Mouse (Mus musculus) limb, embryonic 12.5 days (tissue): ENCODE results near the gene Cdc45. TPM values are rescaled to one million over a fixed set of nuclear protein-coding genes. Genes with fewer than 3 reads are reported as not detected.

Experiments
- ATAC-seq: fragments of 200-750 bp; cut with Nextera tagmentation; 2 replicates; pipeline ENCODE4 v1.8.0; 2017; ENCODE audit warnings: low read depth, moderate TSS enrichment; ENCODE audit not compliant: insufficient number of reproducible peaks, insufficient read depth, low FRiP score, low TSS enrichment
- H3K27ac ChIP-seq: fragments of 300-500 bp; sonication (generic); 2 replicates; pipeline ENCODE4 v1.5.1; 2016; ENCODE audit warnings: mild to moderate bottlenecking, moderate library complexity
- H3K27me3 ChIP-seq: fragments of 300-500 bp; sonication (generic); 2 replicates; pipeline ENCODE4 v1.6.1; 2016; ENCODE audit warnings: mild to moderate bottlenecking, moderate library complexity
- H3K36me3 ChIP-seq: fragments of 300-500 bp; sonication (generic); 2 replicates; pipeline ENCODE4 v1.6.1; 2016; ENCODE audit warnings: mild to moderate bottlenecking, moderate library complexity
- H3K4me1 ChIP-seq: fragments of 300-500 bp; sonication (generic); replicated peaks from 2 replicates; pipeline ENCODE4 v1.6.1; 2016
- H3K4me2 ChIP-seq: fragments of 300-500 bp; sonication (generic); 2 replicates; pipeline ENCODE4 v1.6.1; 2016; ENCODE audit warnings: mild to moderate bottlenecking, moderate library complexity
- H3K4me3 ChIP-seq: fragments of 300-500 bp; sonication (generic); replicated peaks from 2 replicates; pipeline ENCODE4 v1.5.1; 2016; ENCODE audit warnings: mild to moderate bottlenecking
- H3K9ac ChIP-seq: fragments of 300-500 bp; sonication (generic); replicated peaks from 2 replicates; pipeline ENCODE4 v1.6.1; 2016; ENCODE audit warnings: mild to moderate bottlenecking, moderate library complexity
- H3K9me3 ChIP-seq: fragments of 300-500 bp; sonication (generic); 2 replicates; pipeline ENCODE4 v1.6.1; 2016; ENCODE audit warnings: mild to moderate bottlenecking, moderate library complexity
- WGBS: fragments of 180-500 bp; shearing (Covaris S2); methylation state at CpG from one replicate; pipeline ENCODE4 v1.1.7; 2016; 5-methylcytosine and 5-hydroxymethylcytosine counted together
- polyA plus RNA-seq: library from polyadenylated mRNA; unstranded; fragments of >200 nt; fragmentation: Nextera tagmentation; extraction: Ambion mirVana; gene quantifications from 2 replicates; pipeline ENCODE4 v1.2.1, GENCODE M21; 2016

Gene Cdc45
- polyA plus RNA-seq, 1 experiment from 2014 or later = 64.2 TPM

- WGBS = 95% methylated on average over 3 of the region's 3 CpGs
- Histone ChIP-seq H3K4me3 (no peak overlapping the region), H3K27me3 (no peaks in the 10 kb centered on the region), H3K9me3 (no peaks in the 10 kb centered on the region), H3K36me3 (peaks cover 99% of the 10 kb centered on the region), H3K4me1 (no peaks in the 10 kb centered on the region), H3K27ac (no peak overlapping the region), H3K9ac (no peak overlapping the region), H3K4me2 (no peak overlapping the region)
- no peak for ATAC-seq
Measured at GRCm38 (mm10) chr16:18828630-18829029, 16.8 kb upstream of the Cdc45 start.

GRCm38 (mm10) chr16:18822925-18823324, 11.1 kb upstream of the Cdc45 start:
- Histone ChIP-seq H3K27ac (no peak overlapping the region), H3K27me3 (no peaks in the 10 kb centered on the region), H3K36me3 (peaks cover 100% of the 10 kb centered on the region), H3K4me1 (no peaks in the 10 kb centered on the region), H3K4me3 (no peak overlapping the region), H3K9ac (no peak overlapping the region), H3K9me3 (no peaks in the 10 kb centered on the region), H3K4me2 (no peak overlapping the region)
- 81% methylated on average over 4 of the region's 4 CpGs for WGBS
- no peak for ATAC-seq

- no peaks in the 10 kb centered on the region for H3K9me3 ChIP-seq
- H3K27me3 ChIP-seq = no peaks in the 10 kb centered on the region
- whole genome bisulfite sequencing = 89% methylated on average over 1 of the region's 1 CpGs
- H3K4me2 ChIP-seq = no peak overlapping the region
- ATAC-seq = no peak
- H3K4me1 ChIP-seq = no peaks in the 10 kb centered on the region
- H3K36me3 ChIP-seq = peaks cover 100% of the 10 kb centered on the region
- H3K4me3 ChIP-seq = no peak overlapping the region
- no peak overlapping the region for H3K9ac ChIP-seq
- H3K27ac ChIP-seq = no peak overlapping the region
Measured at GRCm38 (mm10) chr16:18822356-18822755, 10.6 kb upstream of the Cdc45 start.

GRCm38 (mm10) chr16:18812385-18812910, 661 bp upstream of the Cdc45 start:
- Histone ChIP-seq H3K27ac (peak overlapping the region; percentile 82), H3K4me1 (peaks cover 20% of the 10 kb centered on the region), H3K4me2 (peak overlapping the region; percentile 81), H3K36me3 (peaks cover 52% of the 10 kb centered on the region), H3K9ac (peak overlapping the region; percentile 86), H3K27me3 (no peaks in the 10 kb centered on the region), H3K4me3 (peak overlapping the region; percentile 78), H3K9me3 (no peaks in the 10 kb centered on the region)
- WGBS = 2% methylated on average over 31 of the region's 31 CpGs
- ATAC-seq = peak; percentile 23

- Histone ChIP-seq H3K9me3 (no peaks in the 10 kb centered on the region), H3K4me1 (peaks cover 20% of the 10 kb centered on the region), H3K27me3 (no peaks in the 10 kb centered on the region), H3K9ac (peak overlapping the region; percentile 61), H3K36me3 (peaks cover 52% of the 10 kb centered on the region), H3K4me3 (peak overlapping the region; percentile 78), H3K27ac (peak overlapping the region; percentile 82; the same call in 1 of the 2 replicates), H3K4me2 (peak overlapping the region; percentile 81)
- 8% methylated on average over 5 of the region's 5 CpGs for WGBS
- ATAC-seq = peak; percentile 20
Measured at GRCm38 (mm10) chr16:18811032-18811431, 755 bp downstream of the Cdc45 start.

DNA sequence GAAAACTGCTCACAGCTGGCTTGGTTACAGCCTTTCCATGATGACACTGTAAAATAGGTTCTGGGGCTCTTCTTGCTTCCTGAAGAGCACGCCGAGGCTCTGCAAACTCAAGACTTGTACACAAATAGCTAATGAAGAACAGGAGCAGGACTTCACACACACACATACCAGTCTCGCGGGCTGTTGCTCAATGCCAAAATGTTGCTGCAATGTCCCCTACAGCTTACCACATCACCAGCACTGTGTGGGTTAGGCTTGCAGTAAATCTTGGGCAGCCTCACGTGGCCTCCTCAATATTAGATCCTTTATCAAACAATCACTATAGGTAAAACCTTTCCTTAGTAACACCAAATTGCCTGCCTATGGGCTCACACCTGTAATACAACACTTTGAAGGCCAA, 2.8 kb downstream of the Cdc45 start:
- Histone ChIP-seq H3K4me3 (no peak overlapping the region), H3K27me3 (no peaks in the 10 kb centered on the region), H3K9me3 (no peaks in the 10 kb centered on the region), H3K27ac (no peak overlapping the region), H3K4me1 (peaks cover 20% of the 10 kb centered on the region), H3K4me2 (no peak overlapping the region), H3K9ac (no peak overlapping the region), H3K36me3 (peaks cover 51% of the 10 kb centered on the region)
- ATAC-seq = no peak
- 93% methylated on average over 5 of the region's 5 CpGs for WGBS

DNA sequence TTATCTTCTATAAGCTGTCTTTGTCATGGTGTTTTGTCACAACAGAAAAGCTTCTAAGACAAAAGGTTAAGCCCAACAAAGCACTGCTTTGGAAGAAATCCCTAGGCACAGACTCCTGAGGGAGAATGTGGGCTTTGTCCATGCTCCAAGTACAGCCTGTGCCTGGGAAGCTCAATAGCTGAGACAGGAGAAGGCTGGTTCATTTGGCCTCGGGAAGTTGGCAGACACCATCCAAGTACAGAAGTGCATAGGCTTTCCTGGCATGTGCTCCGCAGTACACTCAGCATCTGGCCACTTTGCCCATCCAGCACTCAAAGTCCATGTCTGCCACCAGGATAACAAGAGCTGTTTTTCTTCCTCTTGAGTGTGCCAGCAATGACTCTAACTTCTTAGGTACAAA, 6.0 kb downstream of the Cdc45 start:
- H3K9ac ChIP-seq = no peak overlapping the region
- no peaks in the 10 kb centered on the region for H3K9me3 ChIP-seq
- ATAC-seq = no peak
- no peaks in the 10 kb centered on the region for H3K27me3 ChIP-seq
- H3K4me2 ChIP-seq = no peak overlapping the region
- H3K27ac ChIP-seq = no peak overlapping the region
- H3K36me3 ChIP-seq = peaks cover 68% of the 10 kb centered on the region
- 94% methylated on average over 2 of the region's 2 CpGs for WGBS
- H3K4me3 ChIP-seq = no peak overlapping the region
- H3K4me1 ChIP-seq = peaks cover 6% of the 10 kb centered on the region; the same call in 1 of the 2 replicates

GRCm38 (mm10) chr16:18798841-18799240, 12.9 kb downstream of the Cdc45 start:
- ATAC-seq = no peak
- Histone ChIP-seq H3K27ac (no peak overlapping the region), H3K4me2 (no peak overlapping the region), H3K9me3 (no peaks in the 10 kb centered on the region), H3K4me3 (no peak overlapping the region), H3K27me3 (no peaks in the 10 kb centered on the region), H3K36me3 (peaks cover 81% of the 10 kb centered on the region), H3K9ac (no peak overlapping the region), H3K4me1 (no peaks in the 10 kb centered on the region)
- 77% methylated on average over 2 of the region's 2 CpGs for WGBS

GRCm38 (mm10) chr16:18798151-18798550, 13.6 kb downstream of the Cdc45 start:
- Histone ChIP-seq H3K27ac (no peak overlapping the region), H3K9me3 (no peaks in the 10 kb centered on the region), H3K4me1 (no peaks in the 10 kb centered on the region), H3K36me3 (peaks cover 85% of the 10 kb centered on the region), H3K4me2 (no peak overlapping the region), H3K4me3 (no peak overlapping the region), H3K27me3 (no peaks in the 10 kb centered on the region), H3K9ac (no peak overlapping the region)
- WGBS = 85% methylated on average over 5 of the region's 5 CpGs
- no peak for ATAC-seq

- Histone ChIP-seq H3K9ac (no peak overlapping the region), H3K4me2 (no peak overlapping the region), H3K4me1 (no peaks in the 10 kb centered on the region), H3K36me3 (peaks cover 96% of the 10 kb centered on the region), H3K4me3 (no peak overlapping the region), H3K9me3 (no peaks in the 10 kb centered on the region), H3K27me3 (no peaks in the 10 kb centered on the region), H3K27ac (no peak overlapping the region)
- 90% methylated on average over 7 of the region's 7 CpGs for WGBS
- ATAC-seq = no peak
Measured at GRCm38 (mm10) chr16:18796645-18797044, 15.1 kb downstream of the Cdc45 start.

DNA sequence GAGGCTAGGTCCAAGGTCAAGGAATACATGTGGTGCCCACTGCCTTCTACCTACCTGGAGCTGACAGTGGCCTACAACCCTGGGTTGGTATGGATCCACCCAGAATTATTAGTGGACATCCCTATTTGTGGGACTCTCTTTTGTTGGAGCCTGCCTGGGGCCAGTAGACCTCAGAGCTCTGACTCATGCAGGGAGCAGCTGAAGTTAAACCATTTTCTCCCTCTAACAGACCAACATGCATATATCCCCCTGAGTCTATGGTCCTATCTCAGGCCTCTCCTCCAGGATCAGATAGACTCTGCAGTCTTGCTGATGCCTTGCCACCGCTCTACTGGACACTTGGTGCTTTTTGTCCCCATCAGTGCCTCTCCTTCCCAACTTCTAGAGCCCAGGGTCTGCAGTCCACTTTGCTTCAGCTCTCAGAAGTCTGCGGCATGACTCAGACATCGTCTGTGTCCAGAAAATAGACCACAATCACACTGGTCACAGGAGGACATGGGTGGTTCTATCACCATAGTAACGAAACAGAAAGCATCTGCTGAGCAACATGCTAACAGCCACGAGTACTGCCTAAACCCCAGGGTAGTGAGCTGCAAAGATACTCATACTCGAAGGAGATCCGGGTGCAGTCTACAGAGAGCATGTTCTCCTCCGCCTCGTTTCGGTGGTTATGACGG, 16.4 kb downstream of the Cdc45 start:
- WGBS = 90% methylated on average over 11 of the region's 11 CpGs
- no peak overlapping the region for H3K4me3 ChIP-seq
- ATAC-seq = no peak
- no peak overlapping the region for H3K4me2 ChIP-seq
- H3K27ac ChIP-seq = no peak overlapping the region
- H3K4me1 ChIP-seq = no peaks in the 10 kb centered on the region
- H3K9me3 ChIP-seq = no peaks in the 10 kb centered on the region
- no peaks in the 10 kb centered on the region for H3K27me3 ChIP-seq
- H3K36me3 ChIP-seq = peaks cover 96% of the 10 kb centered on the region
- H3K9ac ChIP-seq = no peak overlapping the region
